Mouse (Mus musculus) cerebellum, postnatal 10 days (tissue): ENCODE data around the gene Sez6l.
A peak's percentile ranks its signal among the peaks of the same experiment; 100 is the strongest.

Experiments
- DNase-seq, 2 experiments: peaks; one replicate each; pipeline ENCODE4 v3.0.0; 2021; ENCODE audit warnings: mixed read lengths in 2 of 2

The Sez6l gene

GRCm38 (mm10) chr5:112382641-112383330 lies 194.2 kb downstream of the Sez6l start:
- peak in 1 of 2 experiments; percentile 60 for DNase-seq

- DNase-seq: no peak
Measured at GRCm38 (mm10) chr5:112382042-112382441, 194.9 kb downstream of the Sez6l start.

- DNase-seq: no peak
Measured at GRCm38 (mm10) chr5:112381154-112381553, 195.8 kb downstream of the Sez6l start.

DNA sequence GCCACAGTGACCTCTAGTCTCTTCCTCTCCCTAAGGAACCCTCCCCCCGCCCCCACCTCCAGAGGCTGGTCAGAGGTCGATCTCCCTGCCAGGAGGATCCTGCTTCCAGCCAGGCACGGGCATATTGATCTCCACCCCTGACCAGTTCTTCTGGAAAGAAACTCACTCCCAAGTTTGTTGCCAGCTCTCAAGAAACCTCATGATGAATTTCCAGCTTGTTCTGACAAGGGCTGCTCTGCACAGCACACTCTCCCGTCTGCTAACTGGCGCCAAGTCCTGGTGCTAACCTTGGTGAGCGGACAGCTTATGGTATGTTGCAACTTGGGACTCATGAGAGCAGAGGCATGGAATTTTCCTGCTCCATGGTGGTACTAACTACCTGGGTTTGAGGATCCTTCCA lies 198.3 kb downstream of the Sez6l start:
- no peak for DNase-seq

DNA sequence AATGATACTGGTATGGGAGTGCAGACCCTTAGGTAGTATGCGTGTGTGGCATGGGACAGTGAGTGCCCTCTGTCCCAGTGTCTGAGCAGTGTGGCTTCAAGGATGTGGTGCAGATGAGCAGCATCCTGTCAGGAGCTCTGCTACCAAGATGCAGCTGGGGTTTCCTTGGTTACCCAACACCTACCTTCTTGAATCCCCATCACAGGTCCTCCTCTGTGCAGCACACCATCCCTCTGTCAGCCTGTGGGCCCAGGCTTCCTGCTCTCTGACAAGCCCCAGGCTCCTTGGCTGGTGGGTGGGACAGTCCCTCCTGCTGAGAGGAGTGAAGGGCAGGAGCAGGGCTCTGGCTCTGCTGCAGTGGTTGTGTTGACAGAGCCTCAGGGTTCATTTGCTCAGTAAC lies 199.6 kb downstream of the Sez6l start:
- DNase-seq: no peak

GRCm38 (mm10) chr5:112376111-112376510 lies 200.9 kb downstream of the Sez6l start:
- DNase-seq: no peak

- DNase-seq: peak; percentile 89 to 91
Measured at GRCm38 (mm10) chr5:112371933-112372332, 205.1 kb downstream of the Sez6l start.

GRCm38 (mm10) chr5:112370236-112370813 lies 206.7 kb downstream of the Sez6l start:
- DNase-seq: peak in 1 of 2 experiments; percentile 65

DNA sequence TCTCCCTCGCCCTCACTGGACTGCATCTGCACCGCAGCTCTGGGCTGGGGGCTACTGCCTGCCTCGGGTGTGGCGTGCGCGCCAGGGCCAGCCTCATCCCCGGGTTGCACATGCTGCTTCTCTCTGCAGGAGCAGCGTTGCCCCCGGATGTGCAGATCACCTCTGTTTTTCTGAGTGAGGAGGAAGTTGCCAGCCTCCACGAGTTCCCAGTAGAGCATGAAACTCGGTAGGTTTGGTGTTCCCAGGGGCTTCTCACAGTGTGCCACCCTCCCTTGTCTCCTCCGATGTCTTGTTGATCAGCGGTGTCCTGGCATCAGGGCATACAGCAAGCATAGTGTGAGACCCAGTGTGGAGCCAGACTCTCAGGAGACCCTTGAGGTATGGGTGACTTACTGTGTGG lies 207.7 kb downstream of the Sez6l start:
- DNase-seq: no peak
